Mouse (Mus musculus): Measurements from ENCODE around the gene 3110021N24Rik.
A peak's percentile ranks its signal among the peaks of the same experiment; 100 is the strongest.

3110021N24Rik gene

GRCm38 (mm10) chr4:108796701-108797100, 77.3 kb downstream of the 3110021N24Rik start:
- DNase-seq (ENCODE audit: low read depth, low spot score): no peak

- DNase-seq (ENCODE audit: low read depth, low spot score): peak; percentile 87
These were observed 78.8 kb downstream of the 3110021N24Rik start for GRCm38 (mm10) chr4:108798083-108798830.

GRCm38 (mm10) chr4:108803535-108803934, 84.1 kb downstream of the 3110021N24Rik start:
- no peak for DNase-seq (ENCODE audit: low read depth, low spot score)

GRCm38 (mm10) chr4:108811142-108811541, 91.7 kb downstream of the 3110021N24Rik start:
- no peak for DNase-seq (ENCODE audit: low read depth, low spot score)

- no peak for DNase-seq (ENCODE audit: low read depth, low spot score)
These were observed 92.1 kb downstream of the 3110021N24Rik start for GRCm38 (mm10) chr4:108811550-108811949.

GRCm38 (mm10) chr4:108825677-108826076, 106.2 kb downstream of the 3110021N24Rik start:
- DNase-seq (ENCODE audit: low read depth, low spot score): no peak

- no peak for DNase-seq (ENCODE audit: low read depth, low spot score)
These were observed 106.6 kb downstream of the 3110021N24Rik start for GRCm38 (mm10) chr4:108826096-108826495.

- DNase-seq (ENCODE audit: low read depth, low spot score): no peak
These were observed 107.2 kb downstream of the 3110021N24Rik start for GRCm38 (mm10) chr4:108826643-108827042.

- DNase-seq (ENCODE audit: low read depth, low spot score): peak; percentile 80
These were observed 111.2 kb downstream of the 3110021N24Rik start for GRCm38 (mm10) chr4:108830698-108831097.
